8 mouse cellular contexts compared by ENCODE assay signal in the genomic region with DNA sequence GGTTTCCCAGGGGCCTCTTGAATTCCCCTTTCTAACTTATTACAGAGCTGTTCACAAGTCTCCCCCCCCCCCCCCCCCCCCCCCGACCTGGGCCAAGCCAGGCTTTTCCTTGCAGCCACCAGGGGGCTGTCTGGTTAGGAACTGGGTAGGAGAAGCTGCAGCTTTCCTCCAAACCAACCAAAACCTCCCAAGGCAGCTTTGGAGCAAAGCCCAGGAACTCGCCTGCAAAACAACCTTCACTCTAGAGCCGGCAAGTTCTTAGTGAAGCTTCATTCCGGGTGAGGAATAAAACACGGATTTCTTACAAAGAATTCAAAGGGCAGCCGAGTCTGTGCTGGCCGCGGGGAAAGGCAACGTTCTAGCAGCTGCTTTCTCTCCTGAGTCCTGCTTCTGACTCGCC. TPM values are rescaled to one million over a fixed set of nuclear protein-coding genes. Genes with fewer than 3 reads are reported as not detected.
A peak's percentile ranks its signal among the peaks of the same experiment; 100 is the strongest.
DNase-seq lines count a peak whose midpoint lies in the region; ATAC-seq lines count a peak whose summit lies in the region.

No protein-coding gene starts in this region.

- WGBS in macrophage (ENCODE audit: missing documents) = 0% methylated on average over 9 of the region's 10 CpGs

- no peak overlapping the region for H3K27ac ChIP-seq in macrophage

- no peaks in the 10 kb centered on the region for H3K36me3 ChIP-seq in macrophage (ENCODE audit: inconsistent target)

- no peaks in the 10 kb centered on the region for H3K79me2 ChIP-seq in macrophage (ENCODE audit: inconsistent target)

- DNase-seq in adipocyte (ENCODE audit: low spot score) = peak; percentile 86
- peak; percentile 70 for DNase-seq in embryo, embryonic 10 days (ENCODE audit: low spot score)
- DNase-seq in gastrocnemius, postnatal 14 days = peak; percentile 84
- DNase-seq in left cerebral cortex, adult 8-10 months (ENCODE audit: low spot score in 2 of 2) = peak; percentile 64 to 83
- DNase-seq in retina, postnatal 7 days (ENCODE audit: low read depth, low spot score) = peak; percentile 64
- peak; percentile 75 to 82 for DNase-seq in urinary bladder, postnatal 4 days (ENCODE audit: low spot score in 2 of 2)

- intact Hi-C loops in gastrocnemius, postnatal 14 days (cut with DNase I; ENCODE audit: low total_unique reads) = loop anchor here (10.0 kb wide), 1 partner anchor 266 kb away; no protein-coding TSS in a partner anchor

- ATAC-seq in inflammation-experienced regulatory T-cells, adult 6 months = peak; percentile 58

- peak overlapping the region; percentile 32; the same call in 1 of the 2 replicates for H3K4me3 ChIP-seq in macrophage (ENCODE audit: inconsistent target)

RNA-seq across cellular contexts. Expression of gene Thrb, which starts 1.0 kb away (rescaled TPM):
- total RNA-seq in gastrocnemius, postnatal 14 days (2021) = 1 to 10 TPM; 7.3 to 8.4 TPM
- 1 to 10 TPM; 1.3 to 2.5 (median 2.4) TPM for polyA plus RNA-seq in inflammation-experienced regulatory T-cells, adult 6 months (2017; shearing (Covaris generic))
- 10 to 100 TPM; 66.6 to 80.8 (median 72.4) TPM for total RNA-seq in left cerebral cortex, adult 8-10 months (2022)
- 1 to 10 TPM in 17 of 26 experiments, under 1 TPM in 5, not detected in 4; 0.30 to 2.9 (median 1.7) TPM for total RNA-seq in macrophage (2018; cell fraction: chromatin; rRNA removed)
- under 1 TPM; 0.10 to 0.87 (median 0.30) TPM for total RNA-seq in macrophage (2018; cell fraction: cytosol; rRNA removed)
- 1 to 10 TPM in 9 of 26 experiments, under 1 TPM in 17; 0.18 to 3.5 (median 0.77) TPM for total RNA-seq in macrophage (2018; cell fraction: nucleus; rRNA removed)
- polyA plus RNA-seq in macrophage (2018) = 0.11 to 0.30 TPM (median 0.25 TPM) in 3 replicates

Comparison
In these comparisons a context has a peak if more than half of its experiments do, and no peak if none do; other contexts are left out.
1. RNA of gene Thrb, which starts 1.0 kb away (total RNA-seq): 66.6 to 80.8 TPM in left cerebral cortex, adult 8-10 months; 7.3 to 8.4 TPM in gastrocnemius, postnatal 14 days; every median in the first group is over 4 times any median in the second.
2. Peak in every context shown above with its lines, with median percentiles within 50 percentile points of each other: DNase-seq.